Mouse (Mus musculus): ENCODE results near the gene Trim16.

DNA sequence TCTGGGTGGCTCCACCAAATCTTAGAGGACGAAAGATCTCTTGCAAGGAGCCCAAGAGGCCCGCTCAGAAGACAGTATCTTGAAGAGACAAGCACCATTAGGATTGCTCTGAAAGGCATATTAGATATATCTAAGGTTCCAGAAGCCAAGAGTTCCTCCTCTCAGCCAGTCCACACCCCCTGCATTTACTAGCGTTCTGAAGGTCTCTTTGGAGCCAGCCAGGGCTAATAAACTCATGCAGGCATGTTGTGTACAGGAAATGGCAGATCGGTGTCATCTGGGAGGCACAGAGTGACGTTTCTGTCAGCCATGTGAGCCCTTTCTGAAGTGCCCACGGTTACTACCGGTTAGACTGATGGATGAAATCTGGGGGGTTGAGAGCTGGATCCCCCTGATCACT lies 4.2 kb downstream of the Trim16 start:
- TF ChIP-seq CTCF (IDR thresholded peaks at IDR 0.05; ENCODE audit: insufficient read depth, low read depth, low read length) (no peak), POLR2A (IDR thresholded peaks at IDR 0.05; ENCODE audit: insufficient read depth, low read depth, low read length) (no peak)

Data from olfactory bulb, adult 2 months (tissue).